Mouse (Mus musculus) natural killer cell, adult 2 months (primary cell): ENCODE measurements around the gene Socs3.

Experiments used
- DNase-seq, 2 experiments: peaks; one replicate each; pipeline ENCODE4 v3.0.0; 2022; ENCODE audit warnings: low spot score in 2 of 2

The Socs3 gene

GRCm38 (mm10) chr11:117969945-117970872 is at the start of gene Socs3:
Gene Socs3, minus strand, starts transcription at chr11:117970047.
- peak; percentile 90 to 93 for DNase-seq

GRCm38 (mm10) chr11:118018328-118018727 is 48.5 kb upstream of the Socs3 start:
- peak in 1 of 2 experiments; percentile 43 for DNase-seq

- DNase-seq: peak in 1 of 2 experiments; percentile 23
Measured at GRCm38 (mm10) chr11:118015381-118016145, 45.7 kb upstream of the Socs3 start.

- DNase-seq: peak; percentile 39 to 48
Measured at GRCm38 (mm10) chr11:118014391-118014995, 44.6 kb upstream of the Socs3 start.

- DNase-seq: no peak
Measured at GRCm38 (mm10) chr11:118013339-118013738, 43.5 kb upstream of the Socs3 start.

GRCm38 (mm10) chr11:118012595-118012994 is 42.7 kb upstream of the Socs3 start:
- DNase-seq: no peak

GRCm38 (mm10) chr11:118009865-118010571 is 40.2 kb upstream of the Socs3 start:
- DNase-seq: no peak

GRCm38 (mm10) chr11:118008843-118009242 is 39.0 kb upstream of the Socs3 start:
- DNase-seq: no peak

GRCm38 (mm10) chr11:118008144-118008805 is 38.4 kb upstream of the Socs3 start:
- no peak for DNase-seq

GRCm38 (mm10) chr11:118007460-118008143 is 37.8 kb upstream of the Socs3 start:
- no peak for DNase-seq

GRCm38 (mm10) chr11:118004217-118004616 is 34.4 kb upstream of the Socs3 start:
- no peak for DNase-seq

GRCm38 (mm10) chr11:118003718-118004117 is 33.9 kb upstream of the Socs3 start:
- no peak for DNase-seq

- no peak for DNase-seq
Measured at GRCm38 (mm10) chr11:118003176-118003575, 33.3 kb upstream of the Socs3 start.

GRCm38 (mm10) chr11:118000565-118001215 is 30.8 kb upstream of the Socs3 start:
- DNase-seq: no peak

- no peak for DNase-seq
Measured at GRCm38 (mm10) chr11:118000083-118000482, 30.2 kb upstream of the Socs3 start.

GRCm38 (mm10) chr11:117999260-117999934 is 29.6 kb upstream of the Socs3 start:
- no peak for DNase-seq

GRCm38 (mm10) chr11:117998356-117998755 is 28.5 kb upstream of the Socs3 start:
- DNase-seq: no peak

- no peak for DNase-seq
Measured at GRCm38 (mm10) chr11:117997085-117997484, 27.2 kb upstream of the Socs3 start.

GRCm38 (mm10) chr11:117996066-117996465 is 26.2 kb upstream of the Socs3 start:
- DNase-seq: no peak
